Mouse (Mus musculus) testis, postnatal 10 days (tissue): Measurements from ENCODE around the gene Tmem131.
"Not testable (repeated sequence)": the region's sequence is repeated elsewhere in the genome, so short reads cannot be mapped to it uniquely, and the experiment has no call there.

Experiments
- DNase-seq: peaks from one replicate; pipeline ENCODE4 v3.0.0; 2021; ENCODE audit warnings: low spot score

Gene Tmem131

GRCm38 (mm10) chr1:36830913-36831866 is 112.3 kb downstream of the Tmem131 start:
- no peak for DNase-seq

GRCm38 (mm10) chr1:36824356-36824755 is 119.1 kb downstream of the Tmem131 start:
- DNase-seq: no peak

GRCm38 (mm10) chr1:36821918-36822317 is 121.5 kb downstream of the Tmem131 start:
- not testable (repeated sequence) for DNase-seq

GRCm38 (mm10) chr1:36815166-36815565 is 128.3 kb downstream of the Tmem131 start:
- DNase-seq: peak; percentile 25

- DNase-seq: peak; percentile 22
These were observed 129.1 kb downstream of the Tmem131 start for GRCm38 (mm10) chr1:36814271-36814903.

- DNase-seq: peak; percentile 28
These were observed 130.1 kb downstream of the Tmem131 start for GRCm38 (mm10) chr1:36813415-36813814.

GRCm38 (mm10) chr1:36811806-36812205 is 131.7 kb downstream of the Tmem131 start:
- DNase-seq: peak; percentile 19

GRCm38 (mm10) chr1:36807782-36808565 is 135.5 kb downstream of the Tmem131 start:
- no peak for DNase-seq

GRCm38 (mm10) chr1:36807086-36807485 is 136.4 kb downstream of the Tmem131 start:
- DNase-seq: no peak

- no peak for DNase-seq
These were observed 137.1 kb downstream of the Tmem131 start for GRCm38 (mm10) chr1:36806181-36806905.

GRCm38 (mm10) chr1:36804833-36805232 is 138.6 kb downstream of the Tmem131 start:
- DNase-seq: no peak

- DNase-seq: no peak
These were observed 139.2 kb downstream of the Tmem131 start for GRCm38 (mm10) chr1:36804259-36804658.

GRCm38 (mm10) chr1:36800379-36801011 is 143.0 kb downstream of the Tmem131 start:
- no peak for DNase-seq

GRCm38 (mm10) chr1:36797481-36797880 is 146.0 kb downstream of the Tmem131 start:
- DNase-seq: no peak

GRCm38 (mm10) chr1:36796711-36797110 is 146.8 kb downstream of the Tmem131 start:
- DNase-seq: no peak

- DNase-seq: no peak
These were observed 154.1 kb downstream of the Tmem131 start for GRCm38 (mm10) chr1:36789416-36789815.

GRCm38 (mm10) chr1:36786377-36786776 is 157.1 kb downstream of the Tmem131 start:
- DNase-seq: no peak

- peak; percentile 69 for DNase-seq
These were observed 158.2 kb downstream of the Tmem131 start for GRCm38 (mm10) chr1:36785238-36785641.

GRCm38 (mm10) chr1:36784365-36785134 is 158.9 kb downstream of the Tmem131 start:
- peak; percentile 90 for DNase-seq

- DNase-seq: peak; percentile 55
These were observed 161.0 kb downstream of the Tmem131 start for GRCm38 (mm10) chr1:36782476-36782875.
